Mouse (Mus musculus) gastrocnemius, postnatal 36 days (tissue): ENCODE measurements around the gene Abca2. TPM values are rescaled to one million over a fixed set of nuclear protein-coding genes. Genes with fewer than 3 reads are reported as not detected.

Source experiments
- DNase-seq, 2 experiments: peaks; one replicate each; pipeline ENCODE4 v3.0.0; 2022
- intact Hi-C: fragments of 180-260 bp; cut with DNase I; formaldehyde crosslinking; loops from one replicate; pipeline ENCODE4 v1.15.1; 2025
- total RNA-seq, 2 experiments: library from RNA; stranded (reverse); gene quantifications; 2 replicates each; pipeline ENCODE4 v1.2.3; 2021

The Abca2 gene
- total RNA-seq, 2 experiments from 2014 or later: 12.3 to 16.5 TPM

DNA sequence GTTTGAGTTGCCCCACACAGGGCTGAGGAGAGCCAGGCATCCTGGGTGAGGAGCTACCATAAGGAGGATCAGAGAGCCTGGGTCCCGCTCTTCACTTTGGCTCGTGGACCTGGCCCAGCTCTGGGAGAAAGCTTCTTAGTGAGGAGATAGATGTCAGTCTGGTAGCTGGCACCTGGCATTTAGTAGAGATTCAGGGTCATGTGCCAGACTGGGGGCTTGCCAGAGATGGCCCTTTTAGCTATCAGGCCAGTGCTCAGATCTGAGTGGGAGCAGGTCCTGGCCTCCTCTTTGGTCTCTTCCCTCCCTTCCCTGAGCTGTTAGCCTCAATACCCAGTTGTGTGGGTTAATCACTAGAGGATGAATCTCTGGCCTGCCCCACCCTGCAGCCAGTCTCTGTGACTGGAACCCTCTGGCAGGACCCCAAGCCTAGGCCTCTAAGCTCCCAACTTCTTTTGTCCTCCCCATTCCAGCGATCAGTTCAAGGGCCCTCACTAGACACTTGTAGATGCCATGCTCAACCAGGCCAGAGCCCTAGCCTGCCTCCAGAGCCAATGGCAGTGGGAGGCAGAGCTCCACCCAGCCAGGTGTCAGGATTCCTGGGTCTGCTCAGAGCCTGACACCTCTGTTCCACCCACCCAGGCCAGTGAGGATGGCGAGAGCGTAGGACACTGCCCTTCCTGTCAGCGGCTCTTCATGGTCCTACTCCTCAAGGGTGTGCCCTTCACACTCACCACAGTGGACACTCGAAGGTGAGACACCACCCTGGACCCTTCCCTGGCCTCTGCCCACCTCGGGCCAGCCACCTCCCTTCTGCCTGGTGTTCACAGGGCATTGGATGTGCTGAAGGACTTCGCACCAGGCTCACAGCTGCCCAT lies 28.8 kb downstream of the Abca2 start:
- intact Hi-C loops: no loop called here
- no peak for DNase-seq

DNA sequence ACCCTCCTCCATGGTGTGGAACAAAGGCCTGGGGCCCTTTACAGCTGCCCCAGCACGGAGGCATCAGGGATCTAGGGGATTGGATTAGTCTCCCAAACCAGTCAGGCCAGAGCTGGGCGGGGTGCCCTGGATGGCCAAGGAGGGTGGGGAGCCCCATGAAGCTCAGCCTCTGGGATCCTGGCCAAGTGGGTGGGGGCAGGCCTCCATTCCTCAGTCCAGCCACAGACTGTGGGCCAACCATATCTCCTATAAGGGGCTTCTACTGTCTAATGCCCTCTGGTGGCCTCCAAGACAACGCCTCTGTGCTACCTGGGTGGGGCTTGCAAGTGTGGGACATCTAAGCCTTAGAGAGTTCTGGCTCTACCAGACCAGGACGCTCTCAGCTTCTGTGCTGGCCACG lies 30.4 kb downstream of the Abca2 start:
- DNase-seq: peak; percentile 44 to 61
- intact Hi-C loops: no loop called here

- intact Hi-C loops: no loop called here
- no peak for DNase-seq
Observed at GRCm38 (mm10) chr2:25460135-25460534, 31.6 kb downstream of the Abca2 start.

GRCm38 (mm10) chr2:25460551-25461309 lies 32.2 kb downstream of the Abca2 start, which contains the start of gene Paxx:
Gene Paxx (minus strand): TSS chr2:25461094.
- peak; percentile 86 to 88 for DNase-seq
- intact Hi-C loops: no loop called here

- no peak for DNase-seq
- intact Hi-C loops: no loop called here
Observed at GRCm38 (mm10) chr2:25461407-25461806, 32.9 kb downstream of the Abca2 start.

GRCm38 (mm10) chr2:25463630-25464029 lies 35.1 kb downstream of the Abca2 start:
- intact Hi-C loops: no loop called here
- DNase-seq: no peak

- no peak for DNase-seq
- intact Hi-C loops: no loop called here
Observed at GRCm38 (mm10) chr2:25465256-25465655, 36.8 kb downstream of the Abca2 start.

DNA sequence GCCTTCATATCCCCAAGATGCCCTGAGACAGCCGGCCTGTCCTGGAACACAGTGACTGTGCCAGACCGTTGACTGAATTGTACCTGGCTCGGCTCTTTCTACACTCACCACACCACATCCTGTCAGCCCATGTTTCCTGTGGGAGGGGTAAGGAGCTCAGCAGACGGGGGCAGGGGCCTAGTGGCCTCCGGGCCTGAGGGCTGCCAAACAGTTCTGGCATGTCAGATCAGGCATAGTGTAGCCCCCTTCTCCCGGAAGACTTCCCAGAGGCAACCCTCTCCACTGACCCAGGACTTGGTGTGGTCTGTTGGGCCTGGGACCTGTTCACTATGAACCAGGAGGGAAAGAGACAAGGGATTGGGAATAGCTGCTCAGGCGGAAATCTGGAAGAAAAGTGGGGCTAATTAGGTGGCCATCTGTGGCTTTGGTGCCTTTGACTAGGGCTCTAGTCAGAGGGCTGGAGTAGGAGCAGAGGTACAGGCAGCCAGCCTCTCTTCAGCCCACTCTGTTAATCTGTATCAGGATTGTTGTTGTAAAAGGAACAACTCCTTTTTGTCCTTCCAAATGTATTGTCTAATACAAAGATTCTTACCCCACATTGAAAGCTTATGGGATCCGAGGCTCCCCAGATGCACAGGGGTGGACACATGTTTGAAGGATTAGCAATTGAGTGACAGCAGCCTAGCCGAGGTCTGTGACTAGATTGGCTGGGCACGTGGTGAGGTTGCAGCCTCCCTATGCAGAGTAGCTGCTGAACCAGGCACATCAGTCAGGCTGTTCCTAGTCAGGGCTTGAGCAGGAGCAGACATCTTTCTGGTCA lies 37.5 kb downstream of the Abca2 start:
- intact Hi-C loops: no loop called here
- DNase-seq: no peak

DNA sequence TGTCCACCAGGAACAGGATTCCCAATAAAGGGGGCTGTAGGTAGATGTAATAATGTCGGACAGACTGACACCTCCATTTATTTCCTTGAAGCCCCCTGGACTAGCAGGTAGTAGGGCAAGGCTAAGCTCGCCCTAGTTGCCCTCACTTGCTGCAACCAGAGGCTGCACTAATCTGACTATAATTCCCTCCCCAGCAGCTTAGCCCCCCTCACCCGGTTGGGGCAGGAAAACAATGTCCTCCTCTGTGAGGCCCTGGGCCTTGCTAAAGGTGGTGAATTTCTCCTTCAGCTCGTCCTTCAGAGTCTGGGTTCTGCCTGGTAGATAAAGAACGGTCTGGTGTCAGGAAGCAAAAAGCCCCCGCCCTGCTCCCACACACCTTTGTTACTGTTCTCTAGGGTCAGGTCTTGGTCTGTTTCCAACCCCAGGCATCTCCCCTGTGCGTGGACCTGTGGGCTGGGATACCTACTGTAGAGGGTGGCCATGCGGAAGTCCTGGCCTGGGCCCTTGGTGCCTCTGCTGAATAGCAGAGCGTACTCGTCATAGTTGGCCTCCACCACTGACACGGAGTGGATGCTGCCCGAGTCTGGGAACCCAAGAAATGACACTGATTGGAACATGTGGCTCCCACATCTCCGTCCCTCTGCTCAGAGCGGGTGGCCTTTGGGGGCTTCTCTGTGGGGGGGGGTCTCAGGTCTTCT lies 39.3 kb downstream of the Abca2 start:
- DNase-seq: no peak
- intact Hi-C loops: no loop called here

DNA sequence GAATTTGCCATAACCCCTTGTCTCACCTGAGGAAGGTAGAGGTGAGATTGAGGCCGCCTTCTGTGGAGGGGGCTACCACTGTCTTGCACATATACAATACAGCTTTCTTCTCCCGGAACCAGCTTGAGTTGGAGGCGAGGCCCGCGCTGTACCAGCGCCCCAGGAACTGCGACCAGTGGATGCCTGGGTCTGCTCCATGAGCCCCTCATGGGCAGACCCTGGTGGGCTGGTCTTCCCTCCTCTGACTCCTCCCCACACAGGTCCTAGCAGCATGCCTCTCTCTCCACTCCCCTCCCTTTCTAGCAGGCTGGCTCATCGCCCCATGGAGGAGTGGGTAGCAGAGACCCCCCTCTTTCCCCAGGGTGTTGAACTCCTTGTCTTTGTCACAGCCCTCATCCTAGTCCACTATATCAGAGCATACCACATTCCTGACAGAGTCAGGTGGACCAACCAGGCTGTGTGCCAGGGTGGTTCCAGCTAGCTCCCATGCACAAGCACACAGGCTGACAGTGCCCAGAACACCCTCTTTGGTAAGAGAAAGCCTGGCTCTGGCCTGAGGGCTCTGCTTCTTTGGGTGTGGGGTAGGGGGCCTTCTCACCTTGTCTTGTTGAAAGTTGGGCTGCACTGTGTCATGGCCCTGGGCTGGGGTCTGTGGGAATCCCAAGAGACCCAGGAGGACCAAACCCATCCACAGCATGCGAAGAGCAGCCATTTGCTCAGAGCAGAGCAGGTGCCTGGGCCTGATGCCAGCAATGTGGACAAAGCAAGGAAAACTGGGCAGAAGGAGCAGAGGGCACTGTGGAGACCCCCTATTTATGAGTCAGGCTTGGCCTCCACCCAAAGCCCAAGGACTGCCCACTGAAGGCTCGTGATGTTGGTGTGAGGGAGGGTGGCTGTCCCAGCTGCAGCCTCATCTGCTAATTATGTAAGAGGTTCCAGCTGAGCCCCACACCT lies 40.7 kb downstream of the Abca2 start:
- intact Hi-C loops: no loop called here
- DNase-seq: no peak

- intact Hi-C loops: no loop called here
- DNase-seq: no peak
Observed at GRCm38 (mm10) chr2:25469969-25470368, 41.5 kb downstream of the Abca2 start, which contains the start of gene Ptgds. Gene Ptgds (minus strand): TSS chr2:25470046.

DNA sequence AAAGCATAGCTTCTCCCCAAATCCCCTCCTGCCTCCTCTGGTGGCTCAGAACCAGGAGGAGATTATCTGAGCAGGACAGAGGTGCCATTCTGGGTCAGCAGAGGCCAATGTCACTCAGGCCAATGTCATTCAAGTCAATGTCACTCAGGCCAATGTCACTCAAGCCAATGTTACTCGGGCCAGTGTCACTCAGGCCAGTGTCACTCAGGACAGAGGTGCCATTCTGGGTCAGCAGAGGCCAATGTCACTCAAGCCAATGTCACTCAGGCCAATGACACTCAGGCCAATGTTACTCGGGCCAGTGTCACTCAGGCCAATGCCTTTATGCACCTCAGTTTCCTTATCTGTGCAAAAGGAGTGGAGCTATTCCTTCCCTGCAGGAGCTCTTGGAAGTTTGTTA lies 44.0 kb downstream of the Abca2 start:
- no peak for DNase-seq
- intact Hi-C loops: no loop called here

GRCm38 (mm10) chr2:25477541-25477940 lies 49.0 kb downstream of the Abca2 start:
- intact Hi-C loops: no loop called here
- DNase-seq: no peak

DNA sequence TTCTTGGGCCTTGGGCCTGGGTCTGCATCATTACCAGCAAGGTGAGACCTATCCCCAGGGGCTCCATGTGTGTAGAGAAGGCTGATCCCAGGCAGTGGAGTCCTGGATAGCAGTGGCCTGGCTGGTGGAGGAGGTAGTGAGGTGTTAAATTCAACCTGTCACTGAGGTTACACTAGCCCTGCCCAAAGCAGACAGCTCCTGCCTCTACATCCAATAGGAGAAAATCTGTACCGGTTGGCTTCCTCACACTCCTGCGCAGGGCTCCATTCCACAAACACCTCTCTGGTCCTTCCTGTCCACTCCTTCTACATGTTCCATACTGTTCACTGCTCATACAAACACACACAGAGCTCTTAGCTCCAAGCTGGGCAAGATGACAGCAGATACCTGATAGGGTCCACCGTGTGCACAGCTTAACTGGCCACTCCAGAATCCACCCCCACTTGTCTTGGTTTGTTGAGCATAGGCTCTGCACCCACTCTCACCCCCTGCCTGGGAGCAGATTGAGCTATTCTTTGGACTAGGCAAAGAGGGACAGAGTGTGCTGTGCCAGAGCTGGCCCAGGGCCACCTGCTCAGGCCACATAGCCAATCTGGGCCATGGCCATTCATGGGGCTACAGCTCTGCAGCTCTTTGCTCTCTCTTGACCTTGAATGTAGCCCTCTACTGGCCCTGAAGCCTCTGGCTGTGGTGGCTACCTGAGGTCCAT lies 49.6 kb downstream of the Abca2 start:
- DNase-seq: peak; percentile 27 to 46

DNA sequence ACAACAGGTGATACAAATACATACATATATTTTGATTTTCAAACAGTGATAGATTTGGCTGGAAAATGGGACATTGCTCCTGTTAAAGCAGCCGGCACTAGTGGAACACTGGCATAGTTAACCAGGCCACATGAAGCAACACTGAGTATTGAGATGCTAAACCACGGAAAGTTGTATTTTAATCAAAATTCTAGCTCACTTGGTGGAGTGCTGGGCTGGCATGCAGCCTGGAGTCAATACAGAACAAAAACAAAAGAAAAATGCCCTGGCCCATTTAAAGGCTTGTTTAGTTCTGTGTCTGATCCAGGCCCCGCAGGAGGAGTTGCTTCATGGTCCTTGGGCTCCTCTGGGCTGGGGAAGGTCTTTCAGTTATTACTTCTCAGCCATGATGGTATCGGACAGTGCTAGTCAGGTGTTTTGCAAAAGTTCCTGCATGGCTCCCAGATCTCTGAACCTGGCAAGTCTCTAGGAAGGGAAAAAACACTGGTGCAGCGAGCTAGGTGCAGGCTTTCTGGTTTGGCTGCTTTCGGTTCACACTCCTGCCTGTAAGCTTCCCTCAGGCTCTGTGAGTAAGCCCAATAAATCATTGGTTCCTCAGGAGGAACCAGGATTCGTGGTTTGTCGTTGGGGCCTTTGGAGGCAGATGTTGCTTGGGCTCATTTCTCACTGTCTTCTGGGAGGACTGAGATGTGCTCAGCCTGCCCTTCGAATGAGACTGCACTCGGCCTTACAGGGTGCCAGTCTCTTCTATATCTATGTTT lies 51.2 kb downstream of the Abca2 start:
- DNase-seq: no peak
- intact Hi-C loops: no loop called here

More for the DNA sequence above, 49.6 kb downstream of the Abca2 start:
- intact Hi-C loops: no loop called here

DNA sequence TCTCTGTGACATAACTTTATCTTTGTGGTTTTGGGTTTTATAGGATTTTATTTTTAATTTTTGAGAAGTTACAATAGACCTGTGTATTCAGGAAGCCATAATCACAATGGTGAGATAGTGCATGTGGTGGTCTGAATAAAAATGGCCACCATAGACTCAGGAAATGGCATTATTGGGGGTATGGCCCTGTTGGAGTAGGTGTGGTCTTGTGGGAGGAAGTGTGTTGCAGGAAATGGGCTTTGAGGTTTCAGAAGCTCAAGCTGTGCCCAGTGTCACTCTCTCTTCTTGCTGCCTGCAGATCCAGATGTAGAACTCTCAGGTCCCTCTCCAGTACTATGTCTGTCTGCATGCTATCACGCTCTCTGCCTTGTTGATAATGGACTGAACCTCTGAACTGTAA lies 52.0 kb downstream of the Abca2 start:
- intact Hi-C loops: no loop called here
- no peak for DNase-seq

DNA sequence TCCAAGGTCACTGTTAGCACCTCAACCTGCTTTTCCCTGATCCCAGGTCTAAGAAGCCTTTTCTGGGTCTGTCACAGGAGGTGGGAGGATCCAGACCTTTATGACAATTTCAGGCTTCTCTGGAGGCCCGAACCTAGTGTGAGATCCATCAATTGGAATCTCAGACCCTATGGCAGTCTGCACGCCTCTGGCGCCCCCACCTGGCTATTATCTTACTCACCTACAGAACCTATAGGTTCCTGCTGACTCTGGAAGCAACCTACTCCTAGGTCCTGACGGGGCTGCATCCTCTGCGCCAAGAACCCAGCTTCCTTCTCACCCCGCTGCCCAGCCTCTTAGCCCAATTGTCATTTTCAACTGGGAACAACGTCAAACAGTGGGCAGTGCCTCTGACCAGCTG lies 54.5 kb downstream of the Abca2 start:
- DNase-seq: no peak

More for the DNA sequence above, 54.5 kb downstream of the Abca2 start:
- intact Hi-C loops: loop anchor here (2.0 kb wide), 1 partner anchor 62 kb away; no protein-coding TSS in a partner anchor
